Mouse (Mus musculus) embryonic fibroblast, embryonic 13.5 days (primary cell): ENCODE measurements around the gene Olfr1180. TPM values are rescaled to one million over a fixed set of nuclear protein-coding genes. Genes with fewer than 3 reads are reported as not detected.
"Not testable (repeated sequence)": the region's sequence is repeated elsewhere in the genome, so short reads cannot be mapped to it uniquely, and the experiment has no call there.

Experiments used
- H3K27ac ChIP-seq: 2 replicates; pipeline ENCODE4 v1.5.1; 2012; ENCODE audit warnings: low read length, control low read depth, inconsistent platforms; ENCODE audit not compliant: insufficient read depth
- H3K4me1 ChIP-seq: 2 replicates; pipeline ENCODE4 v1.6.1; 2011; ENCODE audit warnings: low read length; ENCODE audit not compliant: control insufficient read depth, insufficient read depth
- H3K4me3 ChIP-seq: 2 replicates; pipeline ENCODE4 v1.5.1; 2011; ENCODE audit warnings: mild to moderate bottlenecking, control low read depth, low read length; ENCODE audit not compliant: insufficient read depth
- CTCF ChIP-seq: IDR thresholded peaks from 2 replicates; pipeline ENCODE4 v1.5.1; 2011; ENCODE audit warnings: mild to moderate bottlenecking, control low read depth, low read length, moderate library complexity, borderline replicate concordance; ENCODE audit not compliant: insufficient read depth
- POLR2A ChIP-seq: IDR thresholded peaks from 2 replicates; pipeline ENCODE4 v1.6.1; 2011; ENCODE audit warnings: low read depth, mild to moderate bottlenecking, control low read depth, low read length, moderate library complexity
- polyA plus RNA-seq: library from polyadenylated mRNA; stranded (reverse); fragments of >200 nt; gene quantifications from 2 replicates; pipeline ENCODE4 v1.2.4, GENCODE M21; 2011; ENCODE audit warnings: low read depth; ENCODE audit not compliant: missing spikeins, insufficient read length

Gene Olfr1180
- not detected in 2 replicates for polyA plus RNA-seq

GRCm38 (mm10) chr2:88419051-88419450 is at the start of gene Olfr1180:
Gene Olfr1180 (minus strand): TSS chr2:88419151.
- no peaks in the 10 kb centered on the region for H3K4me1 ChIP-seq
- TF ChIP-seq CTCF (no peak), POLR2A (no peak)

DNA sequence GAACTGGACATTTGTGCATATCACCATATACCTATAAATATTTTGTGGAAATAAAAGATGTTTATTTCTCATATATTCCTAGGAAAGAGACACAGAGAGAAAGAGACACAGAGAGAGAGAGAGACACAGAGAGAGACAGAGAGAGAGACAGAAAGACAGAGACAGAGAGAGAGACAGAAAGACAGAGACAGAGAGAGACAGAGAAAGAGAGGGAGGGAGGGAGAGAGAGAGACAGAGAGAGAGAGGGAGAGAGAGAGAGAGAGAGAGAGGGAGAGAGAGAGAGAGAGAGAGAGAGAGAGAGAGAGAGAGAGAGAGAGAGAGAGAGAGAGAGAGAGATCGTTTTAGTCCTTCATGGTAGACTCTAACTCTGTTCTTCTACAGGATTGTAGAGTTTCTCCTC is 35.6 kb upstream of the Olfr1180 start, which contains the start of gene Olfr1183:
Gene Olfr1183, plus strand, starts transcription at position 301 of the 400 bp plus-strand sequence.
- not testable (repeated sequence) for H3K27ac ChIP-seq

More at GRCm38 (mm10) chr2:88419051-88419450, at the start of gene Olfr1180:
- no peak within 1 kb of the TSS for H3K27ac ChIP-seq
- no peak within 1 kb of the TSS for H3K4me3 ChIP-seq

GRCm38 (mm10) chr2:88449031-88449430 is 30.1 kb upstream of the Olfr1180 start, which contains the start of gene Gm13757:
Gene Gm13757 (minus strand): TSS chr2:88449131.
- TF ChIP-seq POLR2A, result no peak
- no peak for TF ChIP-seq CTCF
- H3K4me1 ChIP-seq, result no peaks in the 10 kb centered on the region
- no peak within 1 kb of the TSS for H3K4me3 ChIP-seq
- no peak within 1 kb of the TSS for H3K27ac ChIP-seq

More for the DNA sequence above, 35.6 kb upstream of the Olfr1180 start, which contains the start of gene Olfr1183:
- H3K4me1 ChIP-seq, H3K4me3 ChIP-seq: not testable (repeated sequence)

DNA sequence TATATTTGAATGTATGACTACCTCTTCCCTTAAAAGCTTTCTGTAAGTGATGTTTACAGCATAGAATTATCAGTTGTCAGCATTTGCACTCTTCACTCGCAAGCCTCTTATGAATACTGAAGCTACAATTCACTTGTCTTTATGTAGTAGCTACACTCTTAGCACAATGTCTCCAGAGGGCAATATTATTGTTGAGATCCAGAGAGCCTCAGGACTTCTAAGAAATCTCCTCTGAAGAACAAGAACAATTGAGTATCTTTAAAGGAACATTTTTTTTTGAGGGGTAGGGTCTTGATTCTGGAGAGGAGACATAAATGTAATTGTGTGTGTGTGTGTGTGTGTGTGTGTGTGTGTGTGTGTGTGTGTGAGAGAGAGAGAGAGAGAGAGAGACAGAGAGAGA is 7.1 kb upstream of the Olfr1180 start, which contains the start of gene Olfr1181:
Gene Olfr1181, minus strand, starts transcription at position 101 of the 400 bp plus-strand sequence.
- no peak within 1 kb of the TSS for H3K4me3 ChIP-seq
- no peak within 1 kb of the TSS for H3K27ac ChIP-seq
- no peaks in the 10 kb centered on the region for H3K4me1 ChIP-seq
- no peak for TF ChIP-seq POLR2A
- no peak for TF ChIP-seq CTCF

DNA sequence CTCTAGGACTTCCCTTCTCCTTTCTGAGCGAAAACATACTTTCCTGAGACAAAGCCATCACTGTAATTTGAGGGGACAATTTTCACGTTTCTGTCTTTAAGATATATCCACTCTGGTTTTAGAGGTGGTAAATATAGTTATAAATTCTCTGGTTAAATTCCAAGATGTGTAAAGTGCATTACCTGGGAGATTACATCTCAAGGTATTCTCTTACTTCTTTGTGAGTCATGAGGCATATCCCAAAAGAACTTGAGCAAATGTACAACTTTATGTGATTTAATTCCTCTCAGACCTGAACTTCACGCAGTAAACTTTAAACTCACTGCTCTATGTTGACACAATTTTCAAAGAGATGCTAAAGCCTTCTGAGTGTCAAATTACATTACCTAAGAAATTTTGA is 12.6 kb downstream of the Olfr1180 start, which contains the start of gene Olfr1179:
Gene Olfr1179, minus strand, starts transcription at position 101 of the 400 bp plus-strand sequence.
- Histone ChIP-seq H3K4me1 (no peaks in the 10 kb centered on the region), H3K27ac (no peak within 1 kb of the TSS), H3K4me3 (no peak within 1 kb of the TSS)
- TF ChIP-seq POLR2A (no peak), CTCF (no peak)

DNA sequence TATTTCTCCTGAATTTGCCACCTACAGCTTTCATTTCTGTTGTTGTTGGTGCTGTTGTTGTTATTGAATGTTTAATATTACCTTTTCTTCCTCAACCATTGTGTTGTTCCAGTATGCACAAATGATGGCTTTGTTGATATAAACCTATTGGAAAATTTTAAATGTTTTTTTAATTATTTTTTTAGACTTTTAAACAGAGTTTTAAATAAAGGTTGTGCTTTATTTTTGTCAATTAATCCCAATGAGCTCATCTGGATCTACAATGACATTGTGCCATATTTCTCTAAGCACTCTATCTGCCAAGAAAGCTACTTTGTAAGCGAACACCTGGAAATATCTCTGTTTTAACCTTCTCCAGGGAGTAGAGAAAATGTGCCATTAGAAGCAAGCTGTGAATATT is 32.2 kb downstream of the Olfr1180 start, which contains the start of gene Olfr1178:
Gene Olfr1178, plus strand, starts transcription at position 301 of the 400 bp plus-strand sequence.
- no peaks in the 10 kb centered on the region for H3K4me1 ChIP-seq
- H3K27ac ChIP-seq, result no peak within 1 kb of the TSS
- no peak within 1 kb of the TSS for H3K4me3 ChIP-seq
- TF ChIP-seq CTCF (no peak), POLR2A (no peak)

Other genes starting within 250 kb of the Olfr1180 start
- not detected in 2 replicates for gene Olfr1168, start 237.3 kb downstream of the Olfr1180 start, polyA plus RNA-seq
- not detected in 2 replicates for gene Olfr1170, start 190.8 kb downstream of the Olfr1180 start, polyA plus RNA-seq
- not detected in 2 replicates for gene Olfr1173, start 139.3 kb downstream of the Olfr1180 start, polyA plus RNA-seq
- not detected in 2 replicates for gene Olfr1174-ps, start 104.0 kb downstream of the Olfr1180 start, polyA plus RNA-seq
- not detected in 2 replicates for gene Olfr1175-ps, start 91.9 kb downstream of the Olfr1180 start, polyA plus RNA-seq
- gene Olfr1176, start 82.4 kb downstream of the Olfr1180 start, polyA plus RNA-seq, result not detected in 2 replicates
- not detected in 2 replicates for gene Olfr1177-ps, start 72.7 kb downstream of the Olfr1180 start, polyA plus RNA-seq
- not detected in 2 replicates for gene Olfr1178, start 32.1 kb downstream of the Olfr1180 start, polyA plus RNA-seq
- gene Olfr1179, start 12.7 kb downstream of the Olfr1180 start, polyA plus RNA-seq, result not detected in 2 replicates
- gene Olfr1181, start 7.0 kb upstream of the Olfr1180 start, polyA plus RNA-seq, result not detected in 2 replicates
- not detected in 2 replicates for gene Gm13757, start 30.0 kb upstream of the Olfr1180 start, polyA plus RNA-seq
- not detected in 2 replicates for gene Olfr1183, start 35.7 kb upstream of the Olfr1180 start, polyA plus RNA-seq
- gene Olfr1184, start 64.4 kb upstream of the Olfr1180 start, polyA plus RNA-seq, result not detected in 2 replicates
- not detected in 2 replicates for gene Olfr1185-ps1, start 74.2 kb upstream of the Olfr1180 start, polyA plus RNA-seq
- not detected in 2 replicates for gene Olfr1186, start 99.4 kb upstream of the Olfr1180 start, polyA plus RNA-seq
- not detected in 2 replicates for gene Olfr1188, start 137.8 kb upstream of the Olfr1180 start, polyA plus RNA-seq
- not detected in 2 replicates for gene Olfr1189, start 167.3 kb upstream of the Olfr1180 start, polyA plus RNA-seq
- gene Olfr1191-ps1, start 221.4 kb upstream of the Olfr1180 start, polyA plus RNA-seq, result not detected in 2 replicates
- not detected in 2 replicates for gene Olfr1192-ps1, start 229.4 kb upstream of the Olfr1180 start, polyA plus RNA-seq